Mouse (Mus musculus) gastrocnemius, postnatal 4 days (tissue): ENCODE data around the gene Ptprn. TPM values are rescaled to one million over a fixed set of nuclear protein-coding genes. Genes with fewer than 3 reads are reported as not detected.

Experiments
- DNase-seq, 2 experiments: peaks; one replicate each; pipeline ENCODE4 v3.0.0; 2021 to 2022; ENCODE audit warnings: low spot score in 2 of 2, mixed read lengths in 2 of 2
- total RNA-seq, 2 experiments: library from RNA; stranded (reverse); gene quantifications; 2 replicates each; pipeline ENCODE4 v1.2.3; 2021

The Ptprn gene
- total RNA-seq, 2 experiments from 2014 or later: 0.07 to 0.23 TPM

DNA sequence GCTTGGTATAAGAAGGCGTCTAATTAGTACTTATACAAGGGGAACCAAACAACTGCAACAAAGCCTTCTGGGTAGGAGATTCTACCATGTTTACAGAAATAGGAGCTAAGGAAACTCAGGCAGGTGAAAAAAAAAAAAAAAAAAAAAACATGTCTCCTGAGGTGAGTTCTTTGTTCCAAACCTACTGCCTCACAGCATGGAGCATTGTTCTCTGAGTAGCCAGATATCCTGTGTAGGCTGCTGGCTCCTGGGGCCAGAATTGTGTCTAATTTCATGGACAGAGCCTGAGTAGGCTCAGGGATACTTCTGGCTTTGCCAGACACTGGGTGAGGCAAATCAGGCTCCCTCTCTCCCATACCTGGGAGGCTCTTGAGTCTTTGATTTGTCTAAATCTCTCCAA, 36.6 kb downstream of the Ptprn start:
- no peak for DNase-seq

DNA sequence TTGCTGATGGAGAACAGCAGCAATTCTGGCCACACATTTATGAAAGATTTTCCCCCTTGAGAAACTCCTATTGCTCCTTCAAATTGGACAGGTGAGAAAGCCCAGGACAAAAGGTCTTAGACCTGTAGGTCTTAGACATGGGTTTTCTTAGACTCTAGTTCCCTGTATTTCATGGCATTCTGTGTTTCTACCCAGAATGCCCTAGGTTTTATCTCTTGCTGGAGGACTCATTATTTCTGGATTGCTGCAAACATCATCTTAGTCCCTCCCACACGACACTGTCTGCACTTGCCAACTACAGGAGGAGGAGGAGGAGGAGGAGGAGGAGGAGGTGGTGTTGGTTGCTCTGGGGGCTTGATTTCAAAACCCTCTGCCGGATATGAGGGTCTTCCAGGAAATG, 38.2 kb downstream of the Ptprn start:
- DNase-seq: no peak

DNA sequence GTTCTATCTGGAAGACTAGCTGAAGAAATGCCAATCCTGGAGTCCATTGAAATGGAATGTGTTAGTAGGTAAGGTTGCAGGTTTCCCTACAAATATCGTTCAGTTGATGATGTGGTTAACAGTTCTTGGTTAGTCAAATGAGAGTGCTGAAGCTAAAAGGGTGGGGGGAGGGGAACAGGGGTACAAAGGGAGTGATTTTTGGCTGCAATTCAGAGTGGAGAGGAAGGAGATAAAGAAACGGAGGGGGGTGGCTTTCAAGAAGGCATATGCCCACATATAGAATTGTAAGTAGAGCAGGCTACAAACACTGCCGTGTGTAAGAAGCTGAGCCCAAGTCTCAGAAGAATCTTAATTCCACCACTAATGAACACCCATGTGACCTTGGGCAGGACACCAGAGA, 38.8 kb downstream of the Ptprn start:
- no peak for DNase-seq

DNA sequence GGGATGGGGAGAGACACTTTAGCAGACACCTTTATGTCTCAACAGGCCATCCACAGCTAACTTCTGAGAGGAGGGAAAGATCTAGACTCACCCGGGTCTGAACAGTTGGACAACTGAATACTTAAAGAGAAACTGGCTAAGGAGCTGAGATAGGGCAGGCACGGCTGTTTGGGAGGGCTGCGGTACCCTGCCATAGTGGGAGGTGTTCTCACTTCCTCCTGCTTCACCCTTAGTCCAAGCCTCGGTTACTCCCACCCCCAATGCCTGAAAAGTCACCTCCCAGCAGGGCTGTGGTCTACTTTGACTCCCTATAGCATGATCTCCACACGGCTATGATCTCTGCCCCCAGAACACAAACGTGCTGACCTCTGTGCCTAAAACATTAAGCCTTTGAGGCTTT, 40.8 kb downstream of the Ptprn start:
- no peak for DNase-seq

DNA sequence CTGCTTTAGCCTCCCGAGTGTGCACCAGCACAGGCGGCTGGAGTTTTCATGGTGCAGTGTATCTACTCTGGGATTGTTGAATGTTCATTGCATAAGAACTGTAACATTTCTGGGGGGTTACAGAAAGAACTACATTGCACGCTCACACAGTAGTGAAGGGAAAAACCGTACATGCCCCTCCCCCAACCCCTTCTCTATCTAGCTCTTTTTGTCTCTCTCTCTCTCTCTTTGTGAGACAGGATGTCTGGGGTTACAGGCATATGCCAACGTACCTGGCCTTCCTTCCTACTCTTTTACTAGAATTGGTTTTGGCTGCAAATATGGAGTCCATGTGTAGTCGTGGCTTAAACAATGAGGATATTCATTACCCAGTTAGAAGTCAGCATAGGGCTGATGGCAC, 41.4 kb downstream of the Ptprn start:
- DNase-seq: no peak

DNA sequence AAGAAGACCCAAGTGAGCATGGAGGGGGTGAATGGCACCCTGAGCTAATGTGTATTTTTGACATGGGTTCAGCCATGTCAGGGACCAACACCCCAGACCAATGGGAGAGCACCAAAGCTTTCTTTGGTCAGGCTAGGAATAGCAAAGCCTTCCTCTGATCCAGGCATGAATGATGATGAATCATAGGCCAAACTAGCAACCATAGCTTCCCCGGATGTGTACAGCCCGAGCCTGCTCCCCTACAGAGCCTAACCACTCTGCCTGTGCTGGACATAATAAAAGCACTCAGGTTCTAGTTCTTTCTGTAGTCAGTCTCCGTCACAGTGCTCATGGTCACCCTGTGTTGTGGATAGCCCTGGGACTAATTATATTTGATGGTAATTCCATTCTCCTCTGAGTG, 42.8 kb downstream of the Ptprn start:
- DNase-seq: no peak

DNA sequence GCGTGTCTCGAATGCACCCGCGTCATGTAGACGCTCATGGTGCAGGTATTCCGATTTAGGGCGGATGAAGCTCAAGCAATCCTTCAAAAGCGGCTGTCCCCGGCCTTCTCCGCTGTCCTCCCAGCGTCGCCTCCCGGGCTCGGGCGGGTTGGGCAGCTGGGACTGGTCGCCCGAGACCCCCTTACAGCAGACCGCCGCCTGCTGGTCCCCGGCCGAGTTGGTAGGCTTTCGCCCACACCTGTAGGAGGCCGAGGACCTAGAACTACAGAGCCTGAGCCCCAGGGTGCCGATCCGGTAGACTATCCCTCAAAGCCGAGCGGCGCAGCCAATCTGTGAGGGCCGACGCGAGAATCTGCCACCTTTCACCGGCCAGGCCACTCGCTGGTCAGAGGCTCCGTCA, 44.8 kb downstream of the Ptprn start, which contains the start of gene Tuba4a:
Tuba4a (minus strand) TSS at position 335 of the 400 bp plus-strand sequence.
- DNase-seq: no peak

DNA sequence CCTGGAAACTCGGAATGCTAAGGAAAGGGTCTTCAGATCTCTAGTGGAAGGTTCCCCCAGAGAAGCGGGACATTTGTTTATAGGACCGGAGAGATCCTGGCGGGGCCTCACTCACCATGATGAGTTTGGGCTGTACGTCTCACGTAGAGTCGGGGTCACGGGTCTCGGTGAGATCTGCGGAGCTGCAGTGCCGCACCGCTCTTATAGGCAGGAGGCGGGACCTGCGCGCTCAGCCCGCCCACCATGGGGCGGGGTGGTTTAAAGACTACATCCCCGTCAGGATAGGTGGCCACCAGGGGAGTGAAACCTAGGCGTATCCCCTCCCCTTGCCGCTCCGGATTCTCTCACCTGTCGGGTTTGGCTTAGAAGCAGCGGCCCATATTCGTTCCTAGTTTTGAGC, 45.2 kb downstream of the Ptprn start:
- DNase-seq: peak in 1 of 2 experiments; percentile 69

DNA sequence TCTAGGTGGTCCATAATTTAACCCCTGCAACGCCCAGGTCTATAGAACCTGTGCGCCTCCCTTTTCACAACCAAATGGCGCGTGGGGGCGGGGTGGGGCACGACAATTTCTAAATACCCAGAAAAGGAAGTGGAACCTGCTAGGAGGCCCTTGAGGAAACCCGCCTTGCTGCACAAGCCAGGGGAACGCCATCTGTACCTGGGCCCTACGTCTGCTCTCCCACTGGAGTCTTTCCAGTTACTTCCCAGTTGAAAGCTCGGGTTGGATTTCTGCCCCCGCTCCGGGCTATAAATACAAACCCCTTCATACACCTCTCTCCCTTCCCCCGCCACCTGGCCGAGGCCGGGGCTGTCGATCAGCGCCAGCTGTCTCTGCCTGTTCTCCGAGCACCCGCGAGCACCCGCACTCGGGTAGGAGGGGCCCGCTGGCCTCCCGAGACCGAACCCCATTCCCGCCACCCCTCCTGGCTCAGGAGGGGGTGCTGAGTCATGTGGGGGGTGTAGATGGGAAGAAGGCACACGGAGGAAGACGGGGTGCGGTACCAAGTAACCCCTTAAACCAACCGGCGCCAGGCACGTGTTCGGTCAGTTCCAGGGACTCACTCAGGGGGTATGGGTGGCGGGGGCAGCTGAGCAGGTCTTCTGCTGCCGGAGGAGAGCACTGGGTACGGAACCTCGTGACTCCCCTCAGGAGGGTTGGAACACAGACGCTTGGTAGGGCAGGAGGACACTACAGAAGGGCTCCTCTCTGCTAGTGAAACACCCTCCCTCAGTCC, 45.9 kb downstream of the Ptprn start:
- DNase-seq: peak in 1 of 2 experiments; percentile 51

DNA sequence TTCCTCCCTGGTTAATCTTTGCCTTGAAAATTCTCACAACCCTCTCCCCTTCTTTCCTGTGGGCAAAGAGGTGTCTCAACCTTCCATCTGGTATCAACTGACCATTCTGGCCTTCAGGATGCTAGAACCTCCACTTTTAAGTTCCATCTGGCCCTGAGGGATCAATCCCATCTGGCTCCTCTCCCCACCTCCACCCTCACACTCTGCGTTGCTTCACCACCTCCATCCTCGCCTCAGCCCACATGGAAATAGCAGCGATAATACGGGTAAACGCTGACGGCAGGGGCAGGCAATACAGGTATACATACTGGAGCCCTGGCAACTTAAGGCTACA, 46.4 kb downstream of the Ptprn start:
- DNase-seq: no peak

DNA sequence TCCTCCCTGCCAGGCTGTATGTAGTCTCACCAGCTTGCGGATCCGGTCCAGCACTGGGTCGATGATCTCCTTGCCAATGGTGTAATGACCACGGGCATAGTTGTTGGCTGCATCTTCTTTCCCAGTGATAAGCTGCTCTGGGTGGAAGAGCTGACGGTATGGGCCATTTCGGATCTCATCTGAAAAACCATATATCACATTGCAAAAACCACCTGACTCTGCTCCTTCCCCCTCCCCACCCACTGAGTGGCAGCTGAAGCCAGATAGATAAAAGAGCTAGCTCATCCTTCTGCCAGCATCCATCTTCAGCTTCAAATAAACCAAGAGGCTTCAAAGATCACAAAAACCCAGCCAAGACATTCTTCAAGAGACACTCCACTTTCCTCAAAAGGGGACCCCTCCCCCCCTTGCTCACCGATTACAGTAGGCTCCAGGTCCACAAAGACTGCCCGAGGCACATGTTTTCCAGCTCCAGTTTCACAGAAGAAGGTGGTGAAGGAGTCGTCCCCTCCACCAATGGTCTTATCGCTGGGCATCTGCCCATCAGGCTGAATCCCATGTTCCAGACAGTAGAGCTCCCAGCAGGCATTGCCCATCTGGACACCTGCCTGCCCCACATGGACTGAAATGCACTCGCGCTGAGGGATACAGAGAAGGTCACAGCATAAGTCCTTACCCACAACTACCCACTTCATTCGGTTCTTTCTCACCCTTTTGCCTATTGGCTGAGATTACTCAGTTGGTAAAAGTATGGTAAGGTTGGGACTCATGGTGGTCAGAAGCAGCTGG, 47.3 kb downstream of the Ptprn start:
- DNase-seq: no peak

DNA sequence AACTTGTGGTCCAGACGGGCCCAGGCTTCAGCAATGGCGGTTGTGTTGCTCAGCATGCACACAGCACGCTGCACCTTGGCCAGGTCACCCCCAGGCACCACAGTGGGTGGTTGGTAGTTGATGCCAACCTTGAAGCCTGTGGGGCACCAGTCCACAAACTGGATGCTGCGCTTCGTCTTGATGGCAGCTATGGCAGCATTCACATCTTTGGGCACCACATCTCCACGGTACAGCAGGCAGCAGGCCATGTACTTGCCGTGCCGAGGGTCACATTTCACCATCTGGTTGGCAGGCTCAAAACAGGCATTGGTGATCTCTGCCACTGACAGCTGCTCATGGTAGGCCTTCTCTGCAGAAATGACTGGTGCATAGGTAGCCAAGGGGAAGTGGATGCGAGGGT, 48.5 kb downstream of the Ptprn start:
- DNase-seq: no peak

DNA sequence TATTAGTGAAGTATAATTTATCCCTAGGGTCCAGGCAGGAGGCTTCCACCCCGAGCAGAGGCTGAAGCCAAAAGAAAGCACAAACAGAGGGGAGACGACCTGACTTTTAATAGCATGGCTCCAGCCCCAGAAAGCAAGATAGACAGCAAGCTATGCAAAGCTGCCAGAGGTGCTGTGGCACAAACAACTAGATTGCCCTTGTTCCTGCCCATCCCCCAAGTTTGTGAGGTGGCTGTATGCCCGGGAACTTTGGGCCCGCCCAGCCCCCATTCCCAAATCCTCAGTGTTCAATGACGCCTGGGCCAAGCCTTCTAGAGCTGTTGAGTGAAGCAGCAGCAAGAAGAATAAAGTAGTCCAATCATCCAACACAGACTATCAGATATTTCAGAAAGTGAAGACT, 49.4 kb downstream of the Ptprn start:
- no peak for DNase-seq

DNA sequence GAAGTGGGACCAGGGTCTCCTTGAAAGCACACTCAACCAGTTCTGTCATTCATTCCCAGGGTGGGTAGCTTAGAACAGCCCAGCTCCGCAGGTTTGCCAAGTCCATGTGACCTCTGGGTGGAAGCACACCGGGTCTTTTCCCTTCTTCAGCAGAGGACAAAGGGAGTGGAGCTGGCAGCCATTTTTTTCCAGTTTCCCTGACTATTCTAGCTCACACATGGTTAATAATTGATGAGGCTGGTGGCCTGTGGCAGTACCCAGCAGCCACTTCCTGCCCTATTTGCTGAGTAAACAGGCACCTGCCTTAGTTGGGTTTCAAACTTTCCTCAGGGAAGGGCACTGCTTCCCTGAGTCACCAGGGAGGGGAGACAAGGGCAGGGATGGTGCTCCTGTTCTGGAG, 49.9 kb downstream of the Ptprn start:
- DNase-seq: no peak

DNA sequence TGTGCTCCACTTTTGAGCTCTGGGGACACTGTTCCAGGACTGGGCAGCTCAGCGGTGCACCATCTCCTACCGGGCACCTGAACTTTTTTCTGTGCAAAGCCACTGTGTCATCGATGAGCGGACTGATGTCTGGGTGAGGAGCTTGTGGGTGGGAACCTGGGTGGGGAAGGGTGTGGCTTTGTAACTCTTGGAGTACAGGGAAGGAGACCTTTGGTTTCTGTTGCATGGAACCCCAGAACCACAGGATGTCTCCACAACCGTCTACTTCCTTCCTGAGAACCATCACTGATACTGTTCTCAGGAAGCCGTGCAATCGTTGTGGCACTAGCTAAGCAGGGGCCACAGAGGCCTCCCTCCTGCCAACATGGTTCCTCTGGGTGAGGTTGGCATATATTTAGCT, 51.2 kb downstream of the Ptprn start:
- no peak for DNase-seq

DNA sequence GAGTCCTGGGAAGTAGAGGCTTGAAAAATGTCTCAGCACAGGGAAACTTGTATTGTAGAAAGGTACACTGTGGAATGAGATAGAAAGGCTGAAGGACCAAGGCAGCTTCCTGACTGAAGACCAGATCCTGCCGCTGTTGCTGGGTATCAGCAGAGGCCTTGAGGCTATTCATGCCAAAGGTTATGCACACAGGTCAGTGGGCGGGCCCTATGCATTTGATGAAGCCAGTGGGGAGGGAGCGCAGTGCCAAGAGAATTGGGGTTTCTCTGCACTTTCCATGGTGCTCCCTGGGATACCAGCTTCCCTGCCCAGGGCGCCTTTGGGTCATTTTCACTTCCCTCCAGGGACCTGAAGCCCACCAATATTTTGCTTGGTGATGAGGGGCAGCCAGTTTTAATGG, 51.8 kb downstream of the Ptprn start:
- DNase-seq: no peak

DNA sequence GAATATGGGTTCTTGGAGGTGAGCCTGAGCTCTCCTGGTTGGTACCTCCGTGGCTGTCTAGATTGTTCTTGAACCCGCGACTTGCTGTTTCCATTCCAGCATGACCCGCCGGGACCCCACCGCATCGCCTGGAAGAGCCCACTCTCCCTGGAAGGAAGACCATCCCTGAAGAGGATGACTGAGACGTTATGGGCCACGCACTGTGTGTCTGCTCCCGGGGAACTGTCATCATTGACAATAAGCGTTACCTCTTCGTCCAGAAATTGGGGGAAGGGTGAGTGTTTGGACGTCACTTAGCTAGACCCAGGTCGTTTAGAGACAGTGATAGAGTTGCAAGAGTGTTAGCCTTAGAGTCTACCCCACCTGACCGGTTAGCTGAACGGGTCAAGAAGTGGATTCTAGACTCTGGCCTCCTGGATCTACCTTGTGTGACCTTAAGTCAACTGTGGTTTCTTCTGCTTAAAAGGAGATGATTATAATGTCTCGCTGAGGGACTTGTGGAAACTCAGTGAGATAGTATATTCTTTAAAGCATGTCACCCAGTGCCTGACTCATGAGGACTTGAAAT, 53.1 kb downstream of the Ptprn start:
- DNase-seq: no peak

DNA sequence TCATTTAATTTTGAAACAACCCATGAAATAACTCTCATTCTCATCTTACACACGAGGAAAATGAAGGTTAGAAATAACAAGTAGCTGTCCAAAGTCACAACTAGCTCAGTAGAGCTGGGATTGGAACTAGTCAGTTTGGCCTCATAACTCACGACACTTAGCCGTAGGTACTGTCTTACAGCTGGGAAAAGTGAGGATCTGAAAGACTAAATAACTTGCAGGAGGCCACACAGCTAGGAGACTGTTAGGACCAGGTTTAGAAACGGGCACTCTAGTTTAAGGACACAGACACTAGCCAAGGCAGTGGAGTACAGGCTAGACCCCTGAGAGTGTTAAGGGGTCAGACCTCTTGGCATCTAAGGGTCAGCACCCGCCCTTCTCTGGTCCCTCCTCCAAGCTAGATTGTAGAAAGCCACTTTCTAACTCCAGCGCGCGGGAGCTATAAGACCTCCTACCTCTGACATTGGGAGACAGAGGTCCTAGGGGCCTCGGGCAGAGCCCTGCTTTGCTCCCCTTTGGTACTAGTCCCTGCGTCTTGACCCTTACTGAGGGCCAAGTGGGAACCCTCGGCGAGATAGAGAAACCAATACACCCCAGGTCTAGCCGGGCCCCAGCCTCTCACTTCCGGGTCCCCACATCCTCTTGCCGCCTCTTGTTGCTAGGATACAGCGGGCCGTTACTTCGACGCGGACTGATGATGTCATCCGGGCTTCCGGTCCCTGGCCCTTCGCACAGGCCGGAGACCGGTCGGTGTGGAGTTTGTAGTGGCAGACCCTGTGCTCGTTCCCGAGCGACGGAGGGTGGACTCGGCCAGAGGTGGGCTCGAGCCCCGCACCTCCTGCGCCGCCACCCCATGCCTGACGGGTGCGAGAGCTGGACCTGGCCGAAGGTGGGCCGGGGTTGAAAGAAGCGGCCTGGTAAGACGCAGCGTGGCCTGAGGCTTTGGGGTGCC, 53.9 kb downstream of the Ptprn start, which contains the start of the genes Glb1l and Stk16:
Glb1l (minus strand) TSS at position 678 of the 952 bp plus-strand sequence.
Stk16 (plus strand) TSS at position 703 of the 952 bp plus-strand sequence.
- DNase-seq: peak; percentile 92 to 97

DNA sequence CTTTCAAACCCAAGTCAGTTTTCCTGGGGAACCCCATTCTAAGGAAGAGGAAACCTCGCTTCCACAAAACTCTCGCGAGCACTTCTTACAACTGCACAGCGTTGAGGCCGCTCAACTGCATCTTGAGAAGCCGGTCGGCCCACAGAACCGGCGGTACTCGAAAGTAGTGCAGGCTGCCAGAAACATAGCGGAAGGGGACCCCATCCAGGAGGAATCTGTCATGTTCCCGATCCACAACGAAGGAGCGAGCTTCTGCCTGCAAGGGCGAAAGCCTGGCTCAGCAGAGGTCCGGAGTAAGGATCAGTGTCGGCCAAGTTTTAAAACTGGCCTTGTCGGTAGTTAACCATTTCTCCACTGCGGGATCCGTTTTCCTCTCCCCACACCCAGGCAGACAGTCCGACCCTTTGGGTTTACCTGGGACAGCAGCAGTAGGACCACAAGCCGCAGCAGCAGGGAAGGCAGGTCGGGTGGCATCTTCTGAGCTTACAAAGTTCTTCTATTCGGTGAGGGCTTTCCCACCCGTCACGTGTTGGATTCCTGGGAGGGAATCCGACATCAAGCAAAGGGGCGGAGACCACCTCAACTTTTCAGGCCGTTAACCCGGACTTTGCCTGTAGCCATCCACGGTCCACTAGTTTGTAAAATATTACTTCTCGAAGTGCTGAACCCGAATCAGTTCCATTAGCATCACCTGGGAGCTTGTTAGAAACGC, 55.2 kb downstream of the Ptprn start:
- DNase-seq: peak in 1 of 2 experiments; percentile 54

DNA sequence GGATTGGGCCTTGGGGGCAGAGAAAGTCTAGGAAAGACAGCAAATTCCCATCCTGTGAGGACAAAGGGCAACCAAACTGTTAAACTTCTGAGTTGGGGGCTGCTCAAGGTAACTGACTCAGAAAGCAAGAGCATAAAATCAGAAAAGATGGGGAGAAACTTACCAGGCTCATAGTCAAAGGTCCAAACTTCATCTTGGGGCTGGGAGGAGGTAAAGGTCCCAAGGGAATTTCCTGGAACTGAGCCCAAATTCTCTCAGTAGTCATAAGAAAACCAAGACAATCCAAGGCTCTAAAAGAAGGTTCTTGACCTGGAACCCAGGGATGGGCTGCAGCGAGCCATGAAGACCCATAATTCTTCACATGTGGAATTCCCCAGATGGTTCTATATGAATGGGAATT, 63.1 kb downstream of the Ptprn start:
- DNase-seq: no peak
